Mouse (Mus musculus) neural tube, embryonic 11.5 days (tissue): Measurements from ENCODE around the gene Morc3. TPM values are rescaled to one million over a fixed set of nuclear protein-coding genes. Genes with fewer than 3 reads are reported as not detected.
"Not testable (repeated sequence)": the region's sequence is repeated elsewhere in the genome, so short reads cannot be mapped to it uniquely, and the experiment has no call there.

Experiments
- ATAC-seq: fragments of 200-750 bp; cut with Nextera tagmentation; 2 replicates; pipeline ENCODE4 v1.8.0; 2017; ENCODE audit warnings: moderate number of reproducible peaks, mild to moderate bottlenecking, moderate TSS enrichment, moderate library complexity; ENCODE audit not compliant: insufficient read depth, low FRiP score, low TSS enrichment
- DNase-seq: peaks from one replicate; pipeline ENCODE4 v3.0.0-alpha.2; 2015; ENCODE audit warnings: low spot score
- H3K27ac ChIP-seq: fragments of 300-500 bp; sonication (generic); 2 replicates; pipeline ENCODE4 v1.5.1; 2014; ENCODE audit warnings: low read depth, mild to moderate bottlenecking, low read length
- H3K27me3 ChIP-seq: fragments of 300-500 bp; sonication (generic); 2 replicates; pipeline ENCODE4 v1.6.1; 2014; ENCODE audit warnings: mild to moderate bottlenecking, low read length, mixed read lengths; ENCODE audit not compliant: control insufficient read depth, insufficient read depth
- H3K36me3 ChIP-seq: fragments of 300-500 bp; sonication (generic); 2 replicates; pipeline ENCODE4 v1.6.1; 2014; ENCODE audit warnings: mild to moderate bottlenecking, low read length, moderate library complexity, mixed read lengths; ENCODE audit not compliant: control insufficient read depth, insufficient read depth
- H3K4me1 ChIP-seq: fragments of 300-500 bp; sonication (generic); 2 replicates; pipeline ENCODE4 v1.6.1; 2014; ENCODE audit warnings: low read length, mixed read lengths; ENCODE audit not compliant: control insufficient read depth, insufficient read depth
- H3K4me2 ChIP-seq: fragments of 300-500 bp; sonication (generic); 2 replicates; pipeline ENCODE4 v1.6.1; 2014; ENCODE audit warnings: low read depth, mild to moderate bottlenecking, moderate library complexity
- H3K4me3 ChIP-seq: fragments of 300-500 bp; sonication (generic); 2 replicates; pipeline ENCODE4 v1.5.1; 2014; ENCODE audit warnings: low read depth, low read length
- H3K9ac ChIP-seq: fragments of 300-500 bp; sonication (generic); 2 replicates; pipeline ENCODE4 v1.6.1; 2014; ENCODE audit warnings: mild to moderate bottlenecking, low read length
- H3K9me3 ChIP-seq: fragments of 300-500 bp; sonication (generic); 2 replicates; pipeline ENCODE4 v1.6.1; 2016; ENCODE audit warnings: low read length; ENCODE audit not compliant: control insufficient read depth
- WGBS: fragments of 180-500 bp; shearing (Covaris S2); extraction: QIAGEN DNeasy Blood & Tissue Kit; methylation state at CpG from one replicate; pipeline ENCODE4 v1.1.7; 2014; 5-methylcytosine and 5-hydroxymethylcytosine counted together
- polyA plus RNA-seq: library from polyadenylated mRNA; unstranded; fragments of >200 nt; fragmentation: Nextera tagmentation; extraction: Ambion mirVana; gene quantifications from 2 replicates; pipeline ENCODE4 v1.2.1, GENCODE M21; 2014

Gene Morc3
- polyA plus RNA-seq, 1 experiment from 2014 or later = 34.5 TPM

DNA sequence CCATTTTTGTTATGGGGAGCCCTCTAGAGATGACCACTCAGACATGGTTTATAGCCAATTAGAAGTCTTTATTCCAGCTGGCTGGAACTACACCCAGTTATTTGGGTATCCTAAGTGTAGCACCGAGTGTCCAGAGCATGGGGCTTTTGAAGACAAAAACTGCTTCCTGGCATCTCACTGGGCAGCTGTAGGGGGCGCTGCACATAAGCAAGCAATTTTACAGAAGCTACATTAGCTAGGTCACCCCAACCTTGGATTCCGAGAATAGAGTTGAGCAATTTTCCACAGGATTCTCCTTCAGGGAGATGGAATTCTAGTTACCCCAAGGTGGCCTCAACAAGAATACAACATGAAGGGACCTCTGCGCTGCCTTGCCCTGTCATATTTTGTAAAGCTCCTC lies 7.1 kb upstream of the Morc3 start:
- Histone ChIP-seq H3K4me1 (no peaks in the 10 kb centered on the region), H3K9me3 (no peaks in the 10 kb centered on the region), H3K27me3 (no peaks in the 10 kb centered on the region), H3K9ac (no peak overlapping the region), H3K4me2 (no peak overlapping the region), H3K4me3 (no peak overlapping the region), H3K36me3 (no peaks in the 10 kb centered on the region), H3K27ac (no peak overlapping the region)
- ATAC-seq = no peak
- 82% methylated on average over 4 of the region's 4 CpGs for WGBS
- no peak for DNase-seq

DNA sequence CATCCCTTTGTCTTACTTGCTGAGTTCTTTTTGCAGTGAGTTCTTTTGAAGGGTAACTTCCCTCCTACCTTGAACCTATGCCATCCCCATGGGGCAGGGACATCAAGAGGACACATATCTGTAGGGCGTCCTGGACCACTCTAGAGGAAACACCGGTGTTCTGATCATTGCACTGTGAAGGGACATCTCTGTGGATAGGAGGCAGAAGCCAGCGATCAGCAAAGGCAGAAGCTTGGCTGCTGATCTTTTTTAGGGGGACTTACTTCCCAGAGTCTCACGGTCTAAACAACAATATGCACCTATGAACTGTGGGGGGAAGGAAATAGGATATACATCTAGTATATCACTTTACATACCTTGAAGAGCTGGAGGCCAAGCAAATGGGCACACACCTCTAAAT lies 6.5 kb upstream of the Morc3 start:
- no peak for DNase-seq
- no peak overlapping the region for H3K4me3 ChIP-seq
- no peak for ATAC-seq
- H3K36me3 ChIP-seq = no peaks in the 10 kb centered on the region
- H3K27ac ChIP-seq = no peak overlapping the region
- H3K4me1 ChIP-seq = no peaks in the 10 kb centered on the region
- H3K9me3 ChIP-seq = no peaks in the 10 kb centered on the region
- no peak overlapping the region for H3K9ac ChIP-seq
- H3K27me3 ChIP-seq = no peaks in the 10 kb centered on the region
- H3K4me2 ChIP-seq = no peak overlapping the region
- 92% methylated on average over 4 of the region's 4 CpGs for WGBS

DNA sequence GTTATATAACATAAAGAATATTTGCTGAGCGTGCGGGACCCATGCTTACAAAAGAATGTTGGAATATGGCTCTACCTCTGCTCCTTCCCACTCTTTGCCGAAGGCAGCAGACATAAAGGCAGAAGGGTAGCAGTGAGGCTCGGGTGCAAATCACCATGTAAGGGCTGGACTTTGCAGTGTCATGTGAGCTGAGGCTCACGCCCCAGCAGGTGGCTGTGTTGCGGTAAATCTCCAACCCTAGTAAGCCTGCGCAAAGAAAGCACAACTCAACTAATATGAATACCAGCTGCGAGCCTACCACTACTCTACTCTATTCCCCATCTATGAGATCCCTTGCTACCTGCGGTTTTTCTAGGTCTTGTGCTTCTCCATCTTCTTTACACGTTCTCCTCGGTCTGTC lies 5.9 kb upstream of the Morc3 start:
- no peak overlapping the region for H3K9ac ChIP-seq
- no peaks in the 10 kb centered on the region for H3K36me3 ChIP-seq
- no peak overlapping the region for H3K27ac ChIP-seq
- WGBS = 55% methylated on average over 11 of the region's 11 CpGs
- no peaks in the 10 kb centered on the region for H3K4me1 ChIP-seq
- H3K4me3 ChIP-seq = no peak overlapping the region
- no peak overlapping the region for H3K4me2 ChIP-seq
- ATAC-seq (no peak), DNase-seq (no peak)
- no peaks in the 10 kb centered on the region for H3K9me3 ChIP-seq
- H3K27me3 ChIP-seq = no peaks in the 10 kb centered on the region

DNA sequence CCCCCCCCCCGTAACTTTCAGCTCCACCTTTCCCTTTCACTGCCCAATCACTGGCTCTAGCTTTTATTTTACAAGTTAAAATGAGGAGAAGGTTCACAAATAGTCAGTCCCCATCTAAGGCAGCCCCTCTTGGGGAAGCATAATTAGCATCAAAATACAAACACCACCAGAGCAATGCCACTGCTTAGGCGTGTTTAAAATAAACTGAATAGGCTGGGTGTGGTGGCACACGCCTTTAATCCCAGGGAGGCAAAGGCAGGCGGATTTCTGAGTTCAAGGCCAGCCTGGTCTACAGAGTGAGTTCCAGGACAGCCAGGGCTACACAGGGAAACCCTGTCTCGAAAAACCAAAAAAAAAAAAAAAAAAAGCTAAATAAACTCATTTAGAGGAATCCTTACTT lies 5.4 kb upstream of the Morc3 start:
- WGBS = 42% methylated on average over 5 of the region's 5 CpGs
- DNase-seq, H3K4me1 ChIP-seq, H3K4me3 ChIP-seq, H3K9me3 ChIP-seq, ATAC-seq, H3K9ac ChIP-seq, H3K27me3 ChIP-seq, H3K27ac ChIP-seq, H3K36me3 ChIP-seq, H3K4me2 ChIP-seq: not testable (repeated sequence)

- no peak overlapping the region for H3K27ac ChIP-seq
- no peak overlapping the region for H3K4me3 ChIP-seq
- no peak overlapping the region for H3K4me2 ChIP-seq
- H3K36me3 ChIP-seq = no peaks in the 10 kb centered on the region
- DNase-seq = no peak
- H3K4me1 ChIP-seq = no peaks in the 10 kb centered on the region
- no peaks in the 10 kb centered on the region for H3K27me3 ChIP-seq
- ATAC-seq = no peak
- H3K9me3 ChIP-seq = no peaks in the 10 kb centered on the region
- 83% methylated on average over 6 of the region's 6 CpGs for WGBS
- no peak overlapping the region for H3K9ac ChIP-seq
These were observed 5.0 kb upstream of the Morc3 start for GRCm38 (mm10) chr16:93826909-93827308.

DNA sequence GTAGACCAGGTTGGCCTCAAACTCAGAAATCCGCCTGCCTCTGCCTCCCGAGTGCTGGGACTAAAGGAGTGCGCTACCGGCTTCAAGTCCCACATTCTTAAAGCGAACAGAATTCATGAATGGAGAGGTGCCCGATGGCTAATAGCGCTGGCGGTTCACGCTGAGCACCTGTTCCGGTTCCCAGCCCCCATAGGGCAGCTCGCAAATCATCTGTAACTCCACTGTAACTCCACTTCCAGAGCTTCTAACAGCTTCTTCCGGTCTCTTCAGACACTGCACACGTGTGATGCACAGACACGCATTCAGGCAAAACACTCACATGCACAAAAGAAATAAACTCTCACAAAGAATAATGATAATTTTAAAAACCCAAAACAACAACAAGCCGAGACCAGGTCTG lies 2.4 kb upstream of the Morc3 start:
- WGBS = 87% methylated on average over 15 of the region's 15 CpGs
- no peak overlapping the region for H3K9ac ChIP-seq

DNA sequence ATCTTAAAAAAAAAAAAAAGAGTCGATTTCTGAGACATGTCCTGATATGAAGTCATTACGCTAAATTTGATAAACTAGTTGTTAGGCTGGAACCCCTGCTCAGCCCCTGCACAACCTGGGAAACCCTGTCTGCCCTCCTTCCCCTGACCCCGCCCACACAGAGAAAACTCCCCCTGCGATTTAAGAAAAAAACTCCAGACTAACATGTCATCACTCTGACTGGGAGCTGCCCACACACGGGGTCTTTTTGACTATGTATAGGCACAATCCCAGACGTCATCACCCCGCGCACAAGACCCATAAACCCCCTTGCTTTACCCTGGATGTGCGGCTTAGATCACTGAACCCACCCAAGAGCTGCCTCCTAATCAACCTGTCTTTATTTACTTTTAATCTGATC lies 1.9 kb upstream of the Morc3 start:
- Histone ChIP-seq H3K27me3 (no peaks in the 10 kb centered on the region), H3K36me3 (no peaks in the 10 kb centered on the region), H3K4me2 (no peak overlapping the region), H3K9me3 (no peaks in the 10 kb centered on the region), H3K27ac (no peak overlapping the region), H3K4me3 (no peak overlapping the region), H3K9ac (no peak overlapping the region), H3K4me1 (0 out of 2 replicates have a peak, but pooled peaks cover 3% of the 10 kb centered on the region)
- ATAC-seq (no peak), DNase-seq (no peak)
- WGBS = 82% methylated on average over 9 of the region's 9 CpGs

More for the DNA sequence above, 2.4 kb upstream of the Morc3 start:
- ATAC-seq = no peak
- H3K4me2 ChIP-seq = no peak overlapping the region
- H3K27ac ChIP-seq = no peak overlapping the region
- H3K4me3 ChIP-seq = no peak overlapping the region
- no peaks in the 10 kb centered on the region for H3K27me3 ChIP-seq
- DNase-seq = no peak
- 0 out of 2 replicates have a peak, but pooled peaks cover 3% of the 10 kb centered on the region for H3K4me1 ChIP-seq
- H3K9me3 ChIP-seq = no peaks in the 10 kb centered on the region
- no peaks in the 10 kb centered on the region for H3K36me3 ChIP-seq

DNA sequence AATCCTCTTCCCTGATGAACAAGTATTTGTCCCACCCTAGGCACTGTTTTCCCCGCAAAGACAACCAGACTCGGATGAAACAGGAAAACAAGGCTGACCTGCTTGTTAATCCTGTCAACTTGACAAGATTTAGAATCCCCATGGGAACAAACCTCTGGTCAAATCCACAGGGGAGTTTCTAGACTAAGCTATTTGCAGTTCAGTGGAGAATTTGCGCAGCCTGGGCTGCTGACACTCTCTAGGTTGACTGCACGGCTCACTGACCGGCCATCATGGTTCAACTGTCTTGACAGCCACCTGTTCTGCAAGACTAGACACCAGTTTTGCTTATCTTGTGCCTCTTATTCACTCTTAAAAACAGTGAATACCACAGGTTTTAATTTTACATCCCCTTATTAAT lies 1.0 kb upstream of the Morc3 start:
- H3K9me3 ChIP-seq = no peaks in the 10 kb centered on the region
- WGBS = 57% methylated on average over 5 of the region's 5 CpGs

GRCm38 (mm10) chr16:93832451-93833276 lies 743 bp downstream of the Morc3 start:
- DNase-seq (no peak), ATAC-seq (peak; percentile 66; the same call in 1 of the 2 replicates)
- peak overlapping the region; percentile 93 for H3K9ac ChIP-seq
- peak overlapping the region; percentile 91 for H3K27ac ChIP-seq
- peak overlapping the region; percentile 77 for H3K4me2 ChIP-seq
- 0 out of 2 replicates have a peak, but pooled peaks cover 3% of the 10 kb centered on the region for H3K4me1 ChIP-seq
- H3K4me3 ChIP-seq = peak overlapping the region; percentile 96
- no peaks in the 10 kb centered on the region for H3K27me3 ChIP-seq
- H3K9me3 ChIP-seq = no peaks in the 10 kb centered on the region
- WGBS = 1% methylated on average over 65 of the region's 69 CpGs
- no peaks in the 10 kb centered on the region for H3K36me3 ChIP-seq

More for the DNA sequence above, 1.0 kb upstream of the Morc3 start:
- no peak overlapping the region for H3K27ac ChIP-seq
- no peak overlapping the region for H3K4me2 ChIP-seq
- H3K27me3 ChIP-seq = no peaks in the 10 kb centered on the region
- no peak overlapping the region for H3K4me3 ChIP-seq
- H3K9ac ChIP-seq = no peak overlapping the region
- H3K36me3 ChIP-seq = no peaks in the 10 kb centered on the region
- ATAC-seq (no peak), DNase-seq (no peak)
- H3K4me1 ChIP-seq = 0 out of 2 replicates have a peak, but pooled peaks cover 3% of the 10 kb centered on the region
